Mouse (Mus musculus) megakaryocyte-erythroid progenitor cell, adult 5-6 weeks (primary cell): Measurements from ENCODE around the gene Grpel1. TPM values are rescaled to one million over a fixed set of nuclear protein-coding genes. Genes with fewer than 3 reads are reported as not detected.

Experiments
- ATAC-seq: replicated peaks from 2 replicates; pipeline ENCODE4 v1.8.0; 2016; ENCODE audit warnings: mild to moderate bottlenecking, inconsistent platforms; ENCODE audit not compliant: severe bottlenecking, poor library complexity, low FRiP score, low TSS enrichment
- total RNA-seq, 2 experiments: library from RNA; stranded (forward) in 1 of 2; stranded (reverse) in 1 of 2; fragments of 200-1000, 215-1000 nt in 1 of 2; fragments of >200 nt in 1 of 2; fragmentation: Nextera tagmentation in 1 of 2; gene quantifications; 2 replicates each; pipeline ENCODE4 v1.2.3; 2014 to 2017

Grpel1 gene
- total RNA-seq (2014; fragmentation: Nextera tagmentation) (27.8 and 28.8 TPM in 2 replicates), total RNA-seq (2017) (33.2 and 40.2 TPM in 2 replicates)

DNA sequence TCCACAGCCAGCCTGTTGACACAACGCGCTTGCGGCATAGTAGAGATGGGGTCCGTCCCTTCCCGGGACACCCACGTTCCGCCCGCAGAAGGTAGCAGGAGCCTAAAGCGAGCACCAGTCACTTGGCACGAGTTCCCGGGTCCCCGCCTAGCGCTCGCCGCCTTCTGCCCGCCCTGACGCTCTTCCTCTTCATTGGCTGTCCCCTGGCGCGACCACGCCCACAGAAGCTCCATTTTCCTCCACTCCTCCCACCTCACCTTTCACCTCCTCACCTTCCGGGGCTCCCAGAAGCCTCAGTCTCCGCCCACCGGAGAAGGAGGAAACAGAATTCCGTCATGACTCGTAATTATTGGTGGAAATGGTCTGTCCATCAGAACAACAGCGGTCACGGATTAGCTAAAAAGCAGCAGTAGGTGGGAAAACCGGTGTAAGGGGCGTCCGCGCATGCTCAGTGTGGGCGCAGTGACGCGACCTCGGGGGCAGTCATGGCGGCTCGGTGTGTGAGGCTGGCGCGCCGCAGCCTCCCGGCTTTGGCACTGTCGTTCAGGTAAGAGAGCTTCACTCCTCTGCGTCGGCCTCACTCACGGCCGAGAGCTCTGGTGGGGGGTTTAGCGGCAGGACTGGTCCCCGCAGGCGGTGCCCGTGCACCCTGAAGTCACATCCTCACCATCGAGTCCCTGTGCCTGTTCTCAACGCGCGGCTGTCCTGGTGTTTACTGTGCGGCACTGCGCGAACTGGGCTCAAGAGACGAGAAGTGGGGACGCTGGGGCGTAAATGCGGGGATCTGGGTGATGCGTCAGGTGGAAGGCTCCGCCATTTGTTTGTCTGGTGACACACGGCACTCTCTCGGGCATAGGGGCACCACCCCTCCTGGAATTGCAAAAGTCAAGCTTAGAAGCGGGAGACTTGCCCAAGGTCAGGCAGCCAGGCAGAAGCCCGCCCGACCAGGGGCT lies at the start of gene Grpel1:
Grpel1 (plus strand) TSS at position 290 of the 953 bp plus-strand sequence.
- ATAC-seq: peak; percentile 96

DNA sequence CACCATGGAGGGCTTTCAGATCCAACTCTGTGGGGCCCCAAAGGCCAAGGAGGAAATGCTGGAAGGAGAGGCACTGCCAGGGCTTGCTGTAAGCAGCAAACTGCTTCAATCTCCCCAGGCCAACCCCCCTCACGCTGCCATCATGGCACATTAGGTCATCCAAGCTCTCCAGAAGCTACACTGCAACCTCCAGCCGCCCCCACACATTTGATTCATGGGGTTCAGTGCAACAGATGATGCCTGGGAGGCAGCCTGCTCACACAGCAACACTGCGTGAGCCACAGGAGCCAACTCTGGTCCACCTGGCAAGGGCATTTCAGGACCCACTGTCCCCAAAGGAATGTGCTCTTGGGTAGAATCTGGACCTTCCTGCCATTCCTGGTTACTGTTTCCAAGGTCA lies 44.9 kb upstream of the Grpel1 start:
- no peak for ATAC-seq

DNA sequence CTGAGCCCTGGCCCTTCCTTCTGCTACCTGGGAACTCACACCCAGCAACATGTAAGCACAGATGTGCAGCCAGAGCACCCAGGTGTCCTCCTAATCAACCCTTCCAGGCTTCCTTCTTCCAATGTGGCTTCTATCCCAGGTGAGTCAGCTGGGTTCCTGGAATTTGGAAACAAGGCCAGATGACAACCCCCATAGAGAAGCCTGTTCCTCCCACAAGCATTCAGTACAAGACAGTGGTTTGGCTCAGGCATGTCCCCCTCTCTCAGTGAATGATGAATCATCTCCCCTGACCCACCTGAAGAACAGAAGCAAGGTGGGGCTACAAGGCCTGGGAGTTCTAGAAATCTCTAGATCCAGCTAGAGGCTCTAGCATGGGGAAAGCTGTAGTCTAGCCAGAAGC lies 42.1 kb upstream of the Grpel1 start:
- no peak for ATAC-seq

DNA sequence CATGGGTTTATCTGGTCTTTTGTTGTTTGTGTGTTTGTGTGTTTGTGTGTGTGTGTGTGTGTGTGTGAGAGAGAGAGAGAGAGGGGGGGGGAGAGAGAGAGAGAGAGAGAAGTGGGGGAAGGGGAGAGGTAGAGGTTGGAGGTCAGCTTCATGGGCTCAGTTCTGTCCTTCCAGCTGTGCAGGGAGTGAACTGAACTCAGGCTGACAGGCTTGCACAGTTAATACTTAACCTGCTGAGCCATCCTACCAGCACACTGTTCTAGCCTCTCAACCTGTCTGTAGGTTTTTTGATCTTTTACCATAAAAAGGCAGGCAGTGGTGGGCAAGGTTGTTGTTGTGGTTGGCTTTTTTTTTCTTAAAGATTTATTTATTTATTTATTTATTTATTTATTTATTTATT lies 40.1 kb upstream of the Grpel1 start:
- no peak for ATAC-seq

DNA sequence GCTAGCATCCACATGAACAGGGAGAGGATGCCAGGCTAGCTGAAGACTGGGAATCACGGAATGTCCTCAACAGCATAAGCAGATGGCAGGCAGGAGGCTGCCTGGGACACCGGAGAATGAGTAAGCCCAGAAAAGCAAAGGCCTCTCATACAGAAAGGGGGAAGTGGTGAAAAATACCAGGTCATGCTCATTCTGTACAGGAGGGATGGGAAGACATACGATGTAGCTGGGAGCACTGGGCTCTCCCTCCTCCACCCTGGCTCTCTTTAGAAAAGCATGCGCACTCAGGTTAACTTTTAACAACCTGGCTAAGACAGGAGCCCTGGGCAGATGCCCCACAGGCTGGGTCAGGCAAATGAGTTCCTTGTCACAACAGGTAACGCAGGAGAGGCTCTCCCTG lies 38.4 kb upstream of the Grpel1 start:
- ATAC-seq: no peak

DNA sequence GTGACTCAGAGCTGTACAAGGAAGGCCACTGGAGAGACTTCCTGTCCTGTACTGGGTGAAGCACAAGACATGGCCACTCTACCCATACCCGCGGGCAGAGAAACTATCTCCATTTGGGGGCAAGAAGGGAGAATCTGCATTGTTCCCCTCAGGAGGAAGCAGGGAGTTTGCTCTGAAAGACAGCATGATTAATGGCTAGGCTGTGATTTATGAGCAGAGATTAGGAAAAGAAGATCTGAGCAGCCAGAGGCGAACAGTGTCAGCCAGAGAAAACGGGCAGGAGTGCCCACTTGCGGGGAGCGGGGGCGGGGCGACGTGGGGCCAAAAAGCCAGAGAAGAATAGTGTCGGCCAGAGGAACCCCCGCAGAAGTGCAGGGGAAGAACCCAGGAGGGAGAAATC lies 37.0 kb upstream of the Grpel1 start:
- no peak for ATAC-seq

DNA sequence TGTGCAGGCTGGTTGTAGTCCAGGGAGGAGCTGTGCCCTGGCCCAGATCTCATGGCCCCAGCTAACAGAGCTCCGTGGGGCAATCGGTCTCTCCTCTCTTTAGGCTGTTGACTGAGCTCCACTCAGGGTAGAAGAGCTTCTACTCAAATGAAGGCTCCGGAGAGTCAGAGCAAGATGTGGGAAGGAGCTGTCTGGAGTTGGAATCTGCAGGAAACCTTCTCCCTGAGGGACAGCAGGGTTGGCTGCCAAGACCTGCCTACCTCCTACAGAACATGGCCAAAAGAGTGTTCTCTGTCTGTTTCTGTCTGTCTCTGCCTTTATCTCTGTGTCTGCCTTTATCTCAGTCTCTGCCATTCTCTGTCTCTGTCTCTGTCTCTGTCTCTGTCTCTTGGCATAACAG lies 35.2 kb upstream of the Grpel1 start:
- ATAC-seq: no peak

DNA sequence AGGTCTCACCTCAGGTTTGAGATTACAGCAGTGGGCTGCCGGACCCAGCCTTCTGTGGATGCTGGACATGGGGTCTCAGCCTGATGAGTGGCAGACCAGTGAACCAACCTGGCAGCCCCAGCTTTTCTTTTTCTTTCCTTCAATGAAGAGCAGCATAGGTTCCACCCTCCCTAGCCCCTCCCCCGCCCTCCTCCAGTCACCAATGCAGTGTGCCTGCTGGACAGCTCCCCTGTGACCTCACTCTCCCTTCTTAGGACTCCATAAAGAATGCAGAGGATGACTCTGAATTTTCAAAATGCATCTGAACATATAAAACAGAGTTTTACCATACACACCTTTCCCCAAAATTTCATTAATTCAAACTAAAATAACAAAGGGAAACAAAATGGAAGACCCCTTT lies 33.1 kb upstream of the Grpel1 start:
- no peak for ATAC-seq

DNA sequence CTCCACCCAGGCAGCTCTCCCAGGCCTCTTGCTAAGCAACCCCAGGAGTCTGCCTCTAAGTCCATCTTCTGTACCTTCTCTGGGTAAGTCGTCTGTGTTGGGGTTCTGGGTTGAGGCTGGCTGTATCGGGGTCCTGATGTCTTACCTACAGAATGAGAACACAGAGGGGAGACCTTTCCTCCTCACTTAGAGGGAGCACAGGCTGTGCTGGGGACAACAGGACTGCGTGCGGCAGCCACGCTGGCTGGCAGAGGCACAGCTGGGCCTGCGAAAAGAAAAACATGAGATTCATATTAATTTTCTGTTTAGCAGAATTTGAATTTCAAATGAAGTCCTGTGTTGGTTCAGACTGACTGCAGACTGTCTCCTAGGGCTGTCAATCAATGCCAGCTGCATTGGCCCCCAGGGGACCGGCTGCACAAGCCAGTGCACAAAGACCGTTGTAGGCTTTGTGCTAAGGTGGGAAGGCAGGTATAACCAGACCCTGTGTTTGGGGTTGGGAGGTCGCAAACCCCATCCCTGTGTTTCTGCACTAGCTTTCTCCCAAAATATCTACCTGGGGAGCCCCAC lies 30.3 kb upstream of the Grpel1 start:
- ATAC-seq: no peak

DNA sequence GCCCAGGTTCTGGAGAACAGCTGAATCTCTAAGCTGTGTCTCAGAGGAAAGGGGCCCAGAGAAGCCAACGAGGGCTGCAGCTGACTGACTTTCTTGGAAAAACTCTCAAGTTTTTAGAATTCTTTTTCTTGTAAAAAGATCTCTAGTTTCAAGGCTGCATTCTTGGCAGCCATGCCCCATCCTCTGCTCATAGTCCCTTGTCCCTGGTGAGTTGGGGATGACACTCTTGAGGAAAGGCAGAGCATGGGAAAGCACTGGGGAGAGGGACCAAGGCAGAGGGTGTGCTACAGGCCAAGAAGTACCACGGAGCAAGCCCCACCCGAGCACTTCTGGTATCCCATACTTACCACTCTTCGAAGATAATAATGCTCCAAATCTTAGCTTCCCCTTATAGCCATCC lies 27.9 kb upstream of the Grpel1 start:
- no peak for ATAC-seq

DNA sequence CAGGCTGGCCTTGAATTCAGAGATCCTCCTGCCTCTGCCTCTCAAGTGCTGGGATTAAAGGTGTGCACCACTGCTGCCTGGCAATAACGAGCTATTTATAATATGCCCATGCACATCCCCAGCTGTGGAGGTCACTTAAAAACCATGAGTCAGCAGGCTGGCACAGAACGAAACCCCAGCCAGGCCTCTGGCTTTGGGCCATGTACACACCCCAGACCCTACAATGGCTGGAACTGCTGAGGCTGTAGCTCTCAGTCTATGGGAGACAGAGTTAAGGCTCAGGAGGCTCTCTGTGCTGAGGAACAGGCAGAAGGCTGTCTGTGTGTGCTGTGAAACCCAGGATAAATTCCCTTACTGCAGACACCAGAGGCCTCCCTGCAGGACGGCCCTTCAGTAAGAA lies 24.1 kb upstream of the Grpel1 start:
- no peak for ATAC-seq

DNA sequence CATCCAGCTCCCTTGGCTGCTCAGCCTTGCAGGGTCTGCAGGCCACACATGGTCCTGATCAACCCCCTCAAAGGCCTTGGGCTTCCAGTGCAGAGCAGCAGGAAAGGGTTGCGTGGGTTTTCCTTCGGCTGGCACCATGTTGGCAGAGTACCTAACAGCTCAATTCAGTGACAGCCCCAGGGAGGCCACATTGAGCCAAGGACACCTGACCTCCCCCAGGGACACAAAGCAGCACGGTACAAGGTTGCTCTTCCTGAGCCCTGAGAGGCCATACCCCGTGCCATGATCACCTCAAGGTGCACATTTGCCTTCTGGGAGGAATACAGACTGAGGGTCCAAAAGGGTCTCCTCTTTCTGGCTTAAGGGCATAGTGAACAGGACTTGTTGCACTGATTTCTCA lies 20.2 kb upstream of the Grpel1 start:
- ATAC-seq: no peak

DNA sequence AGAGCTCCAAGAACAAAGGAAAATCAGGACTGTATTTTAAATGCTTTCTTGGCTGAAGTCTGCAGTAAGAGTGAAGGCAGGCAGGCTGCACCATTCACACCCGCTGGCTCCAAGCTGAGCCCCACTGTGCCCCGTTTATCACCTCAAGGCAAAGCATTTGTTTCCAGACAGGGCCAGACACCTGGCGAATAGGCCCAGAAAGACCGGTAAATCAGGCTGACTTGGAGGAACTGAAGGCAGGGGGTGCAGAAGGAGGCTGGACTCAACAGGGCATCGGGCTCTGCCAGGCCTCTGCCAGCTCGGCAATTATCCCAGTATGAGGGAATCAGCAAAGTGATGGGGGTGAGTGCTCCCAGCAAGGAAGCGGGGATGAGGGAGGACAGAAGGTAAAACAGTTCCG lies 19.8 kb upstream of the Grpel1 start:
- ATAC-seq: no peak

DNA sequence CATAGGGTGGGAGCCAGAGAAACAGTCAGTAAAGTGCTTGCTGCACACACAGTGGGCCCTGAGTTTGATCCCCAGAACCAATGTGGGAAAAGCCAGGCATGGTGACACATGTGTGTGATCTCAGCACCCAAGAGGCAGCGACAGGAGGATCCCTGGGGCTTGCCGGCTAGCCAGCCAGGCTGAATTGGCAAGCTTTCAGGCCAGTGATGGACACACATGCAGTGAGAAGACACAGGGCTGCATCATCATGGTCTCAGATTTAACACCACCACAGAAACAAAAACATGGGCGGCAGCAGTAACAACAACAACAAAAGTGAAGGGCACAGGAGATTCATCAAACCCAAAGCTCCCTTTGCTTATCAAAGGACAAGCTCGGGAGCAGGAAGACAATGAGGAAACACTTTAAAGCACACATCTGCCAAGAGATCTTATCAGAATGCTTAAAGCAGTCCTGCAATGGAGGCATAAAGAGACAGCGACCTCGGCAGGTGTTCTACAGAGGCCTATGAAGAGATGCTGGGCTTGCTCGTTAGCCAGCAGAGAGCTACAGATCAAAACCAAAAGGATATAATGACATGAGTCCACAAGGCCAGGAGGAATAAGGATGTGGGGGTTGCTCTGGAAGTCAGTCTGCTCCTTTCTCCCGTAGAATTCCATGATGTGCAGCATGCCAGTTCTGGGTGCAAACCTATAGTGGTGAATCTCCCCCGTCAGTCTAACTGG lies 18.5 kb upstream of the Grpel1 start:
- no peak for ATAC-seq

DNA sequence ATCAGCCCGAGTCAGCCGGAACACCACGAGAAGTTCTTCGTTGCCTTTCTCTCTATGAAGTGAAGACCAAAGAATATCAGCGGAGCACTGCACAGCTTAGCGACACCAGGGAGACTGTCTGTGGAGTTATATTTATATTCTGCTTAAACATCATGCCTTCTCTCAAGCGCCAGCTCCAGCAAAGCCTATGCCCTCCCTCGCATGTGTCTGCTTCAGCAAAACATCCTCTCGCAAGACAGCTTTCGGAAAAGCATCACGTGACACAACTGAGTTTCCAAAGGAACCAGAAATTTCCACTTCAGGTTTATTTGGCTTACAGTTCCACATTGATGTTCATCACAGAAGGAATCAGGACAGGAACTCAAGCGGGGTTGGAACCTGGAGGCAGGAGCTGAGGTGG lies 16.9 kb upstream of the Grpel1 start:
- no peak for ATAC-seq

DNA sequence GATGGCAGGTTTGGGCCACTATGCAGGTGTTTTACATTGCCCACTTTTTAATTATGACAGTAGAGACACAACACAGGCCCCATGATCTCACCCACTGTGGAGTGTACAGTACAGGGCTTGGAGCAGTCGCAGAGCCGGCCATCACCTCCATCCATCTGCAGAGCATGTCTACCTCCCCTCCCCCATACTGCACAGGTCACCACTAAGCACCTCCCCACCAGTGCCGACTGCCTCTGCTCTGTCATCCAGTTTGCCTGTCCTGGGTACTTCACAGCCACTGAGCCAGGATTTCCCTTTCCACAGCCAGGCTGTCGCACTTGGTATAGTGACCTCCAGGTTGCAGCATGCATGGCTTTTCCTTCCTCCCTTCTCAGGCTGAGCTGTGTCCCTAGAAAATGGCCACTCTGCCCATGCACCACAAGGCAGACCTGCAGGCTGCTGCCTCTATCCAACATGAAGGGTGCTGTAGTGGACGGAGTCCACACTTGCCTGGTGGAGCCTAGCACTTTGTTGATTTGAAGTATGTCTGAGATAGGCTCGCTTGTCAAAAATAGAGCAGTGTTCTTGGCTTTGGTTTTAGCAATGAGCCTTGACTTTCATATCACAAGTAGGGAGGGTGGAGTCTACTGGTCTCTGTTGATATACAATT lies 15.0 kb upstream of the Grpel1 start:
- no peak for ATAC-seq

DNA sequence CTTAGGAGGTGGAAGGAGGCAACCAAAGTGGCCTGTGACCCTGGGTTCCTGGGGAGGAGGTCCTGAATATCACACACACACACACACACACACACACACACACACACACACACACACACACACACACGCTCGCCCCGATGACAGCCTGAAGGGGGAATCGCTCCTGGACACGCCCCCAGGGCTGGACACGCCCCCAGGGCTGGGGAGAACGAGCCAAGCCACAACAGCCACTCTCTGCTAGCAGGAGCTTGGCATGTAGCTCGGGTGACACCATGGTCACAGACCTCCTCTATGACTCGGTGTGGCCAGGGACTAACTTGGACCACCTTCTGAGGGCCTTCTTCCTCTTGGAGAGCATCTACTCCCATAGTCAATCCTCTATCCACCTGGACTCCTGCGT lies 13.7 kb upstream of the Grpel1 start:
- peak; percentile 72 for ATAC-seq

DNA sequence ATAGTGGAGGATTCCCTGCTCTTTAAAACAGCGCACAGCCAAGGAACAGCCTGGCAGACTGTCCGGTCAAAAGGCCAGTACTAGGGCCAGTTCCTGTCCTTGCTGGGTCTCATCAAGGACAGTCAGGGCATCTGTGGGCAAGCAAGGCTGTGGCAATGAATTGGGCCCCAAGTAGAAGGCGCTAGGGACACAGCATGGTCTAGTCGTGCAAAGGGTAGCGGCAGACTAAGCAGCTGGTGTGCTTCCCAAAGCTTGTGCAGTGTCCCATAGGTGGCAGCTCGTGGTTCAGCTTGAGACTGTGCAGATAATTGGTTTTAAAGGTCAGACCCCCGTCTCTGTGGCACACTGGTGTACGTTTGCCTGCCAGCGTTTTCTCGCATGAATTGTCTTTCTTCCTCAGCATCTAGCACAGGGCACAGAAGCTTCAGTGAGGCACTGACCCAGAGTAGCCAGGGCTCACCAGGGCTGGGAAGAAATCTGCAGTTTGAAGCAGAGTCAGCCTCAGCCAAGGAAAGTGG lies 12.9 kb upstream of the Grpel1 start:
- no peak for ATAC-seq

DNA sequence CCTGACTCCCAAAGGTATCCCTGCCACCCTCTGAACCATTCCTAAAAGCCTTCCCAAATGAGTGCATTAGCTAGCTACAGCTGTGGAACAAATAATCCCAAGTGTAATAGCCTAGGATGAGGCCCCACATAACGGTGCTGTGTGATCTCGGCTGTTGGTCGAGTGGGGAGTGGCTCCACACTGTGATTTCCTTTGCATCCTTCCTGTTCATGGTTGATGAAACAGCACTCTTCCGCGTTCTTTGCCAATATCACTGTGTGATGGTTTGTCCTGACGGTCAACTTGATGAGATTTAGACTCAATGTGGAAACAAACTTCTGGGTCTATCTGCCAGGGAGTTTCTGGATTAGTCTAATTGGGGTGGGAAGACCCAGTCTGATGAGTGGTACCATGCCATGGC lies 12.0 kb upstream of the Grpel1 start:
- no peak for ATAC-seq

DNA sequence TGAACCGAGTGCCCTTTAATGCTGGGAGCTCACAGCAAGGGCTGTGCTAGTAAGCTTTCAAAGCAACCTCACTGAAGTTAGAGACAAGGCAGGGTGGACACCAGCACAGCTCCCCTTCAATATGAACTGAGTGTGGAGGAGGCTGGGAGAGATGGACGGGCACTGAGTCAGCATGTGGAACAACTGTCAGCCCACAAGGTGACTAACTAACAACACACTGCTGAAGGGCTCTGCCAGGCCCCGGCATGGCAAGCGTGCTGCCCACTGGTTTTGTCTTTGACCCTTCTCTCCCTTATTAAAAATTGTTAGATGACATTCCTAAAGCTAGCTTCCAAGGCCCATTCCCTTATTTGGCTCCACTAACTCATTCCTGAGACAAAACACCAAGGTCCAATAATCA lies 7.1 kb upstream of the Grpel1 start:
- ATAC-seq: no peak
